Mouse (Mus musculus) thymus, postnatal 25 days (tissue): ENCODE data around the gene Cldn34b4.

Source experiments
- DNase-seq: peaks from one replicate; pipeline ENCODE4 v3.0.0; 2022

Gene Cldn34b4

DNA sequence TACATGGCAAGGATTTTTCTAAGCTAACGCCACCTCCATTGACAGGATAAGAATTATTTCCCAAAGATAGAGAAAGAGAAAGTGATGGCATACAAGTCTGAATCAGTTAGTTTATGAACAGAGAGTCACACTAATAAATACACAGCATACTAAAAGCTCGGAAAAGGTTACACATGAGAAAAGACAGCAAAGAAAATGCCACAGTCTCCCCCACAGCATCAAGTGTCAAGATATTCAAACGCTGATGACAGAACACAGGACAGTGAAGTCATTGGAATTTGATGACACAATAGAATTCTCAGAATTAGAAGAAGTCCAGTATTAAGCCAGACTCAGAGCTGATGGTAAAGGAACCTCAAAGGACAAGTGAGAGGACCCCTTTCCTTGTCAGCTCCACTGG is at the start of gene Cldn34b4:
Gene Cldn34b4 (plus strand): TSS at position 301 of the 400 bp plus-strand sequence.
- no peak for DNase-seq
